Mouse (Mus musculus) naive thymus-derived CD4-positive, alpha-beta T cell, adult 2 months (primary cell): ENCODE measurements around the gene Gm14632.
"Not testable (repeated sequence)": the region's sequence is repeated elsewhere in the genome, so short reads cannot be mapped to it uniquely, and the experiment has no call there.

Experiments
- DNase-seq: peaks from one replicate; pipeline ENCODE4 v3.0.0-alpha.2; 2011; ENCODE audit warnings: low read depth

The Gm14632 gene

GRCm38 (mm10) chrX:30329472-30329871, at the start of gene Gm14632:
Gene Gm14632, plus strand, starts transcription at chrX:30329772.
- not testable (repeated sequence) for DNase-seq
